Mouse (Mus musculus) E14TG2a.4 (cell line): Measurements from ENCODE around the gene Rrad.

Source experiments
- CTCF ChIP-seq: conservative IDR thresholded peaks from 2 replicates; pipeline ENCODE4 v1.5.1; 2014; ENCODE audit warnings: low read length
- NANOG ChIP-seq: IDR thresholded peaks from 2 replicates; pipeline ENCODE4 v1.6.1; 2014; ENCODE audit warnings: borderline replicate concordance, low read length, mixed read lengths
- POU5F1 ChIP-seq: IDR thresholded peaks from 2 replicates; pipeline ENCODE4 v1.6.1; 2014; ENCODE audit warnings: low read length, borderline replicate concordance

- no peak for TF ChIP-seq CTCF
- no peak for TF ChIP-seq NANOG
- no peak for TF ChIP-seq POU5F1
Measured at GRCm38 (mm10) chr8:104595773-104596536, 35.2 kb downstream of the Rrad start.
